Mouse (Mus musculus): ENCODE measurements around the gene Pde4dip. TPM values are rescaled to one million over a fixed set of nuclear protein-coding genes. Genes with fewer than 3 reads are reported as not detected.

Gene Pde4dip
- 29.2 and 427 TPM in 2 replicates for polyA plus RNA-seq (2012; rRNA removed; ENCODE audit: low replicate concordance)

DNA sequence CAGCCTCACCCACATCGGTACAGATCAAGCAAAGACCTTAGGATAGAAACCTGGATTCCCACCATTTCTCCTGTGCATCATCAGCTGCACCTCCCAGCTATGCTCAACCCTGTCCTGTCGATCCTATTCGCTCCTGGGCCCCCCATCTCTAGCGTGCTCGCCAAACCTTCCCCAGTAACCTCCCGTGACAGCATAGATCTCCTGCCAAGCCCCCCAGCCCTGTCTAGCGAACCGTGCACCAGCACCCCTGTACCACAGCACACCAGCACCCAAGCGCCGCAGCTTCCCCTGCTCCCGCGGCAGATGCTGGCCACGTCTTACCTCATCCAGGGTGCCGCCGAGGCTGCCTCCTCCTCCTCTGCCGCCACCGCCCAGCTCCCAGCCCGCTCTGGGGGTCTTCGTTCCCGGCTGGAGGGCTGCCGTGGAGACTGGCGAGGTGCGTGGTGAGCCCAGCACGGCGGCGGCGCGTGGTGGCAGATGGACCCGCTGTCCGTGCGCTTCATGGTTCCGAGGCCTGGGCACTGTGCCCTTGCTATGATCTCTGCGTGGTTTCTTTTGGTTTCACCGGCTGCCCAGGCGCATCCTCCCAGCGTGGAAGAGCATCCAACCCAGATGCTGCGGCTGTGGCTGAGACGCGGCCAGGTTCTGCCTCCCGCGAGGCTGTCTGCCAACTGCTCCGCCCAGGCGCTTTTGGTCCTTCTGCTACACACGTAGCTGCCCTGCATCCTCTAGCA lies at the start of gene Pde4dip:
Gene Pde4dip, minus strand, starts transcription at position 540 of the 734 bp plus-strand sequence.

DNA sequence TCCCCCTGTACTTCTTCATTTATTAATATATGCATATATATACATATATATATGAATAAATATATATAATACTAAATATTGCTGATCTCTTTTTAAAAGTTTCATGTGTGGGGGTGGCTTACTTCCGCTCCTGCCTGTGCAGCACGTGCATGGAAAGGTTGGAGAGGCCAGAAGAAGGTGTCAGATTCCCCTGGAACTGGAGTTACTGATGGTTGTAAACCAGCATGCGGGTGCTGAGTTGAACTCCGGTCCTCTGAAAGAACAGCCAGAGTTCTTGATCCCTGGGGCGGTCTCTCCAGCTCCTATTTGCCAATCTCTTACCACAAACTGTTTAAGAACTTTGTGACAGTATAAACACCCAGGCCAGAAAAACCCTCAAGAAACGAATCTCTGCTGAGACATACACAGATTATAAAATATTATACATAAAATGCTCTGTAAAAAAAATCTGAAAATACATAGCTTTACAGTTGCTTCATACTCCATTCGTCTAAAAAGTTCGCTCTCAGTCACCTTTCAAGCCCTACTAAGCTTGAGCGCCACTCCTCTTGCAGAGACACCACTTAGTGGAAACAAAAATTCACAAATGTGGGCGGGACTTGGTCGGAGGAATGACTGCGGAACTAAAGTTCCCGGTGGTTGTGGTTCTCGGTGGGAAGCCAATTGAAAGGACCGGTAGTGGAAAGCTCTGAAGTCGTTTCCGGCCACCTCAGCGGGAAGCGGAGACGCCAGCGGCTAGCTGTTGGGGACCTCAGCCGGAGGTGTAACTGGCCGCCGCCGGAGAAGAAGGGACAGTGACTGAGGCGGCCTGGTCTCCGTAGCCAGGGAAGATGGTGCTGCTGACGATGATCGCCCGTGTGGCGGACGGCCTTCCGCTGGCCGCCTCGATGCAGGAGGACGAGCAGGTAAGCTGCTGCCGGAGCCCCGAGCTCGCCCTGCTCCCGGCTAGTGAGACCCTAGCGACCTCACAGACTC lies 12.3 kb upstream of the Pde4dip start, which contains the start of gene Sec22b:
Gene Sec22b, plus strand, starts transcription at position 675 of the 975 bp plus-strand sequence.

DNA sequence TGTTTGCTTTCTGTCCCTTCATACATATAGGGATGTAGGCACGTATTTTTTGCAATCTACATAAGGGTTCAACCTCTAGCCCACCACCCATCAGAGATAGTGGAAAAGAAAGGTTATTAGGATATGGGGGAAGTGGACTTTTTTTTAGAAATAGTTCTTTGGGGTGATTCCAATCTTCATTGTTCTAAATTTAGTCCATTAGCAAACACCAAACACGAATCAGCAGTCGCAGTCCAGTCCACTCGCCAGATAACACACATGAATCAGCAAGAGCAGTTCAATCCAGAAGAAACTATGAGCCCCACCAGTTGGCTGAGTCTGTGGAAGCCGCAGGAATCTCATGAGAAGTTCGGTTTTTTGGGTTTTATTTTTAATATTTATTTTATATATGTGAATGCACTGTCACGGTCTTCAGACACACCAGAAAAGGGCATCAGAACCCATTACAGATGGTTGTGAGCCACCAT lies 213.8 kb downstream of the Pde4dip start, which contains the start of gene Gm17651:
Gene Gm17651, minus strand, starts transcription at position 51 of the 467 bp plus-strand sequence.

DNA sequence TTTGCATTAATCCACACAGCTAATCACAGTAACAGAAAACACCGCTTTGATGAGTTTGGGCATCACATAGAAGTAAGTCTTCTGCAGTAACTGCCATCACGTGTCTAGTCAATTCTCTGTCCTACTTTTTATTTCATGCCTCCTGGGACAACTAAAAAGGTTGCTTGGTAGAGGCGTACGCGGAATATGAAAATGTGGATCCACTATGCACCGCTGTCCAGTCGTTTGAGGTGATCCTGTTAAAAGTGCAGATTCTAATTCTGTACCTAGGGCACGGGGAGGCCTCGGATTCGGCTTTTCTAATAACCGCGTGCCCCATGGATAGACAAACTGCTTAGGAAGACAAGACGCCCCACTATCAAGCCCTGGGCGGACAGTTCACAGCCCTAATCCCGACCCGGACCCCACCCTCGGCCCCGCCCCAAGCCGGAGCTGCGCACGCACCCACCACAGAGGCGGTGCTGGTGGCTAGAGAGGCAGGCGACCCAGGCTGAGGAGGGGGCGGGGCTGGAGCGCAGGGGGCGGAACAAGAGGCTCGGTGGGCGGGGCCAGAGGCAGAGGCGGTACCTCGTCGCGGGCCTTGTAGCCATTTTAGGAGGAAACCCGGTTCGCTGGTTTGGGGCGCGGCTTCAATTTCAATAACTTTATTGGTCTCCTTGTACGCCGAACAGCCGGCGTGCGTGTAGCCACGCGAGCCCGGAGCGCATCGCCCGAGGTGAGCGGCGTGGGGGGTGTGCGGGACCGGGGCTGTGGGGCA lies 230.7 kb downstream of the Pde4dip start, which contains the start of gene Prkab2:
Gene Prkab2, plus strand, starts transcription at position 539 of the 757 bp plus-strand sequence.

Other genes starting within 250 kb of the Pde4dip start
- 4.4 and 34.8 TPM in 2 replicates for gene Prkab2, start 230.5 kb downstream of the Pde4dip start, polyA plus RNA-seq (2012; rRNA removed; ENCODE audit: low replicate concordance)
- not detected in 2 replicates for gene Gm17651, start 214.0 kb downstream of the Pde4dip start, polyA plus RNA-seq (2012; rRNA removed; ENCODE audit: low replicate concordance)
- gene Sec22b, start 12.5 kb upstream of the Pde4dip start, polyA plus RNA-seq (2012; rRNA removed; ENCODE audit: low replicate concordance), result 23.9 and 32.7 TPM in 2 replicates
- 39.9 and 54.6 TPM in 2 replicates for gene Notch2, start 124.8 kb upstream of the Pde4dip start, polyA plus RNA-seq (2012; rRNA removed; ENCODE audit: low replicate concordance)